Mouse (Mus musculus) C2C12 (cell line): ENCODE results near the gene Cd164. TPM values are rescaled to one million over a fixed set of nuclear protein-coding genes. Genes with fewer than 3 reads are reported as not detected.

Experiments
- H3K27me3 ChIP-seq: one replicate; pipeline ENCODE4 v1.6.1; 2011; ENCODE audit not compliant: control insufficient read depth, insufficient read depth, insufficient read length
- H3K36me3 ChIP-seq: one replicate; pipeline ENCODE4 v1.6.1; 2011; ENCODE audit not compliant: control insufficient read depth, insufficient read depth
- H3K4me3 ChIP-seq: one replicate; pipeline ENCODE4 v1.5.1; 2011; ENCODE audit warnings: mild to moderate bottlenecking, control low read depth; ENCODE audit not compliant: poor library complexity, insufficient read depth, severe bottlenecking
- H3K79me2 ChIP-seq: one replicate; pipeline ENCODE4 v1.6.1; 2011; ENCODE audit not compliant: control insufficient read depth, insufficient read depth
- H3K79me3 ChIP-seq: one replicate; pipeline ENCODE4 v1.6.1; 2011; ENCODE audit warnings: low read depth, control low read depth
- H3ac ChIP-seq: one replicate; pipeline ENCODE3; 2011; ENCODE audit warnings: low read depth; ENCODE audit not compliant: control insufficient read depth, insufficient read length
- CEBPB ChIP-seq: IDR thresholded peaks from one replicate; pipeline ENCODE4 v1.6.1; 2011; ENCODE audit warnings: low read depth, mild to moderate bottlenecking, control low read depth, moderate library complexity
- CTCF ChIP-seq: IDR thresholded peaks from one replicate; pipeline ENCODE4 v1.5.1; 2011; ENCODE audit not compliant: control insufficient read depth, insufficient read depth, insufficient read length
- FOSL1 ChIP-seq: IDR thresholded peaks from one replicate; pipeline ENCODE4 v1.8.0; 2011; ENCODE audit warnings: mild to moderate bottlenecking, low read length; ENCODE audit not compliant: poor library complexity, insufficient read depth, severe bottlenecking
- MAX ChIP-seq: IDR thresholded peaks from one replicate; pipeline ENCODE4 v1.6.1; 2011; ENCODE audit warnings: mild to moderate bottlenecking, control low read depth
- MYOD1 ChIP-seq: IDR thresholded peaks from one replicate; pipeline ENCODE4 v1.6.1; 2011; ENCODE audit warnings: low read depth; ENCODE audit not compliant: control insufficient read depth, insufficient read length
- MYOG ChIP-seq: IDR thresholded peaks from one replicate; pipeline ENCODE4 v1.6.1; 2011; ENCODE audit not compliant: control insufficient read depth, insufficient read length; ENCODE audit errors: extremely low read depth
- USF1 ChIP-seq: IDR thresholded peaks from one replicate; pipeline ENCODE4 v1.6.1; 2011; ENCODE audit warnings: low read depth, mild to moderate bottlenecking, control low read depth, moderate library complexity
- polyA plus RNA-seq: library from polyadenylated mRNA; unstranded; fragments of >200 nt; fragmentation: generic; extraction: Trizol; gene quantifications from one replicate; pipeline ENCODE4 v1.2.1, GENCODE M21; 2012; ENCODE audit warnings: missing spikeins

Gene Cd164
- polyA plus RNA-seq, 1 experiment, result 53.2 TPM

- Histone ChIP-seq H3ac (no peak overlapping the region), H3K27me3 (no peaks in the 10 kb centered on the region), H3K79me3 (no peaks in the 10 kb centered on the region), H3K4me3 (no peak overlapping the region), H3K79me2 (no peaks in the 10 kb centered on the region), H3K36me3 (no peaks in the 10 kb centered on the region)
- no peak for TF ChIP-seq CTCF
- TF ChIP-seq MYOG, result no peak
- no peak for TF ChIP-seq MYOD1
- no peak for TF ChIP-seq CEBPB
- no peak for TF ChIP-seq FOSL1
- TF ChIP-seq USF1, result no peak
- no peak for TF ChIP-seq MAX
Measured at GRCm38 (mm10) chr10:41572274-41572673, 53.1 kb downstream of the Cd164 start.

DNA sequence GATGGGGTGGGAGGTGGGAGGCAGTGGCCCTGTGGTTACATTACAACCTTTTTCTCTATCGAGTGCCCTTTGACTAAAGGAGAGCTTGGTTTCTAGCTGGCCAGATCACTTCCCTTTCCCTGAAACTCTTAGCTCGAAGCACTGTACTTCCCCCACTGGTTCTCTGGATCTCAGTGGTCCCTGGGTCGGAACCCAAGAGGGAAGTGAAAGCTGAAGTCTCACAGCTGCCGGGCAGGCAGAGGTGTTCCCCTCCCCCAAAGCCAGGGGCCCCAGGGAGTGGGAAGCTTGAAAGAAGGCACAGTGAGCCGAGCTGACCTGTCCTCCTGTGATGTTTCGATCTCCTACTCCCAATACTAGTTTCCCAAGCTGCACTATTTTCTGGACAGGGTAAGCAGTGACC lies 54.0 kb downstream of the Cd164 start:
- Histone ChIP-seq H3K79me2 (no peaks in the 10 kb centered on the region), H3K27me3 (no peaks in the 10 kb centered on the region), H3K79me3 (no peaks in the 10 kb centered on the region), H3K36me3 (no peaks in the 10 kb centered on the region), H3ac (no peak overlapping the region), H3K4me3 (no peak overlapping the region)
- no peak for TF ChIP-seq MYOG
- TF ChIP-seq MYOD1, result no peak
- TF ChIP-seq CTCF, result no peak
- no peak for TF ChIP-seq CEBPB
- TF ChIP-seq MAX, result no peak
- no peak for TF ChIP-seq FOSL1
- TF ChIP-seq USF1, result no peak

GRCm38 (mm10) chr10:41575451-41576327 lies 56.5 kb downstream of the Cd164 start:
- Histone ChIP-seq H3K36me3 (no peaks in the 10 kb centered on the region), H3K4me3 (no peak overlapping the region), H3K79me2 (no peaks in the 10 kb centered on the region), H3K79me3 (no peaks in the 10 kb centered on the region), H3ac (no peak overlapping the region), H3K27me3 (no peaks in the 10 kb centered on the region)
- TF ChIP-seq USF1, result no peak
- TF ChIP-seq MYOD1, result peak; percentile 45

DNA sequence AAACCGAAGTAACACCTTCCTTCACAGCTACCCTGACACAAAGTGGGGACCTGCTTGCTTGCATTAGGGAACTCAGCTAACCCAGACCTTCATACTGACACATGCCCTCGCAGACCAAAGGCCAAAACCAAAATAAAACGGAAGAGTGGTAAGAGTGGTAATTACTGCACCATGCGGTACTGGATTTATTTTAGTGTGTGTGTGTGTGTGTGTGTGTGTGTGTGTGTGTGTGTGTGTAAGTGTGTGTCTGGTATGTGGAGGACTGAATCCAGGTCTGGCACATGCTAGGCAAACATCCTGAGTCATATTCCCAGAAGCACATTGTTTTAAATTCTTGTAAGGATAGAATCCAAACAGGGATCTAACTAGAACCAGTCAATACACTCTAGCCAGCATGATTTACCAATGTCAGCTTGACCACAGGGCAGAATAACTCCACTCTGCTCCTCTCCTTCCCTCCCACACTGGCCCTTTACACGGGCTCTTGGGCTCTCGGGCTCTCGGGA lies 57.2 kb downstream of the Cd164 start:
- H3ac ChIP-seq, result no peak overlapping the region
- H3K36me3 ChIP-seq, result no peaks in the 10 kb centered on the region
- no peaks in the 10 kb centered on the region for H3K79me2 ChIP-seq
- H3K79me3 ChIP-seq, result no peaks in the 10 kb centered on the region
- H3K4me3 ChIP-seq, result no peak overlapping the region
- TF ChIP-seq MYOG (no peak), CTCF (no peak), FOSL1 (no peak), MAX (no peak), MYOD1 (no peak), CEBPB (no peak), USF1 (no peak)
- no peaks in the 10 kb centered on the region for H3K27me3 ChIP-seq

GRCm38 (mm10) chr10:41578541-41578940 lies 59.3 kb downstream of the Cd164 start:
- H3K79me3 ChIP-seq, result no peaks in the 10 kb centered on the region
- no peaks in the 10 kb centered on the region for H3K79me2 ChIP-seq
- no peaks in the 10 kb centered on the region for H3K36me3 ChIP-seq
- no peak overlapping the region for H3K4me3 ChIP-seq
- H3ac ChIP-seq, result no peak overlapping the region
- TF ChIP-seq MYOD1 (no peak), MYOG (no peak), MAX (no peak), CTCF (no peak), FOSL1 (no peak), CEBPB (no peak)
- no peaks in the 10 kb centered on the region for H3K27me3 ChIP-seq
